Mouse (Mus musculus) lung, adult 2 months (tissue): ENCODE data around the gene Gm8257. TPM values are rescaled to one million over a fixed set of nuclear protein-coding genes. Genes with fewer than 3 reads are reported as not detected.
"Not testable (repeated sequence)": the region's sequence is repeated elsewhere in the genome, so short reads cannot be mapped to it uniquely, and the experiment has no call there.

Experiments
- DNase-seq: peaks from one replicate; pipeline ENCODE4 v3.0.0; 2022
- H3K4me1 ChIP-seq: fragments of 200-500 bp; 2 replicates; pipeline ENCODE4 v1.6.1; 2011; ENCODE audit warnings: low read length; ENCODE audit not compliant: control insufficient read depth, insufficient read depth
- H3K4me3 ChIP-seq: fragments of 200-500 bp; replicated peaks from 2 replicates; pipeline ENCODE3; 2011; ENCODE audit warnings: low read depth, mild to moderate bottlenecking, control low read depth, low read length; ENCODE audit errors: extremely low read depth
- CTCF ChIP-seq: fragments of 200-500 bp; IDR thresholded peaks from 2 replicates; pipeline ENCODE4 v1.5.1; 2011; ENCODE audit warnings: mild to moderate bottlenecking, low read length, control low read depth; ENCODE audit not compliant: insufficient read depth
- POLR2A ChIP-seq: fragments of 200-500 bp; IDR thresholded peaks from 2 replicates; pipeline ENCODE4 v1.6.1; 2011; ENCODE audit warnings: low read depth, mild to moderate bottlenecking, control low read depth, low read length, borderline replicate concordance; ENCODE audit errors: extremely low read depth
- WGBS: fragments of 180-500 bp; shearing (Covaris S2); methylation state at CpG from one replicate; pipeline ENCODE4 v1.1.7; 2018; 5-methylcytosine and 5-hydroxymethylcytosine counted together
- polyA plus RNA-seq: library from polyadenylated mRNA; depleted of rRNA; stranded (reverse); fragments of >200 nt; gene quantifications from 2 replicates; pipeline ENCODE4 v1.2.3, GENCODE M21; 2012; rRNA removed

Gm8257 gene
- not detected in 2 replicates for polyA plus RNA-seq

DNA sequence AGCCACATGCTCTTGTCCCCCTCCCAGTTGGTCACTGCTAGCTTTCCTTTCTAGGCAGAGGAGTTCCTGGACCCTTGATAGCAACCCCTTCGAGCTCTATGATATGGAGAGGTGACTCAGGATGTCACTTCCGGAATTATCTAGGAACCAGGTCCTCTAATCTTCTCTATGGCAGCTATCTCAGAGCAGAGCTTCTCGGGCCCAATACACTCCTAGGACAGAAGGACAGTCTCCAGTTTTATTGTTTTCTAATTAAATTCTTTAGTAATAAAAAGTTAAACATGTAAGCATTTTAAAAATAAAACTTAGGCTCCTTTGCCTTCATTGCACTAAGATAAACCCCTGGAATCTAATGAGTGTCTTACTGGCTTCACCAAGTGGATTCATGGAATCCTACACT lies at the start of gene Gm8257:
TSS of gene Gm8257 (minus strand) at position 101 of the 400 bp plus-strand sequence.
- WGBS, result 63% methylated on average over 3 of the region's 3 CpGs
- DNase-seq, H3K4me3 ChIP-seq, H3K4me1 ChIP-seq: not testable (repeated sequence)

DNA sequence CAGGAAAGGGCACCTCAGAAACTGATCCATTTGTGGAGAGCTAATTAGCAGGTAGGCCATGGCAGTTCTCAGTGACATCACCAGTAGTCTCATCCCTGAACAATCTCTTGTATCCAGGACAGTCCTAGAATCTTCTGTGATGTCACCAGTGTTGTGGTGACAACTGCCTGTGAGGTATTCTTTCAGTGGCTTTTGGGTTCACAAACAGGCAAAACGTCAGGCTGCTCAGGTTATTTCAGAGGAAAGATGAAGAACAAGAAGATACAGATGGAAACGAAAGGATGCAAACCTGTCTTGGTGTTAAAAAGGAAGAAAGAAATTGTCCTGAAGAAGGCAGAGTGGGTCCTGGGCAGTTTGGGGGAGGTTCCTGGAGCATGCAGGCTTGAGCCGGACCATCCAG lies 44.0 kb upstream of the Gm8257 start, which contains the start of gene Gm8267:
TSS of gene Gm8267 (minus strand) at position 101 of the 400 bp plus-strand sequence.
- no peak for DNase-seq
- no peak for TF ChIP-seq POLR2A
- TF ChIP-seq CTCF, result no peak
- WGBS, result 67% methylated on average over 3 of the region's 3 CpGs
- no peak within 1 kb of the TSS for H3K4me3 ChIP-seq
- H3K4me1 ChIP-seq, result no peaks in the 10 kb centered on the region

DNA sequence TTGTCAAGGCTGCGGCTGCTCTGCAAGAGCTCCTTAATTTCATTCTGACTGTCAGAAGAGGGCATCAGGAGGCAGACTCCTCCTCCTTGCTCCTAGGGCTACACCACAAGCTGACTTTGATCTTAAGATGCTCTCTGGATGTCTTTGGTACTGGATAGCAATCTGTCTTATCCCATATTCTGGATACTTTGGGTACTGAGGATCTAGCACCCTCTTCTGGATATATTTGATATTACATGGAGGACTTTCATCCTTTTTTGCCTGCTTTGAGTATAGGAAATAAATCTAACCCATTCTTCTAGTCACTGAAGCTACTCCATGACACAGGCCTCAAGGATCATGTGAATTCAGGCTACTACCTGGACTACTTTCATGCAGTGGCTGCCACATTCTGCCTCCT lies 36.5 kb upstream of the Gm8257 start:
- not testable (repeated sequence) for H3K4me1 ChIP-seq, H3K4me3 ChIP-seq, DNase-seq
- WGBS, result 71% methylated on average over 1 of the region's 1 CpGs

DNA sequence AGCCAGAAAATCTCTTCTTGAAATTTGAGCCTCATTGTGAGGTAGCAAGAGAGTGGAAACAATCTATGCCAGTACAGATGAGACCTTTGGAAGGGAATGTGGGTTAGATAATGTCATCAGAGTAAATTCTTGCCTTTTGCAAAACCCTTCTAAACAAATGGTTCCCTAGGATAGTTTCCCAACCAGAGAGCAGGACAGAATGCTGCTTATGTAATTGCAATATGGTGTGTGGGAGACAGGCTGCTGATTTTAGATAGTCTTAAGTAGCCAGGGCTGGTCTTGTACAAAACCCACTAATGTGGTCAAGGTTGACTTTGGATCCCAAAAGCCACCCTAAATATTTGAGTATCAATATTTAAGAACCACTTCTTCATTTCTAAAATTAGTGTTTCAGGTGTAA lies 24.5 kb upstream of the Gm8257 start:
- not testable (repeated sequence) for DNase-seq, H3K4me3 ChIP-seq, H3K4me1 ChIP-seq

DNA sequence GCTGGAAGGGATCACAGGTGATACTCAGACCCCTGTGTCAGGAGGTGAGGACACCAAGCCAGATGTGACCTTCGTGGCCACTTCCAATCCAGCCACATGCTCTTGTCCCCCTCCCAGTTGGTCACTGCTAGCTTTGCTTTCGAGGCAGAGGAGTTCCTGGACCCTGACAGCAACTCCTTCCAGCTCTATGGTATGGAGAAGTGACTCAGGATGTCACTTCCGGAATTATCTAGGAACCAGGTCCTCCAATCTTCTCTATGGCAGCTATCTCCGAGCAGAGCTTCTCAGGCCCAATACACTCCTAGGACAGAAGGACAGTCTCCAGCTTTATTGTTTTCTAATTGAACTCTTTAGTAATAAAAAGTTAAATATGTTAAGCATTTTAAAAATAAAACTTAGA lies 78.5 kb downstream of the Gm8257 start, which contains the start of gene Gm5624:
TSS of gene Gm5624 (minus strand) at position 202 of the 400 bp plus-strand sequence.
- WGBS, result 58% methylated on average over 4 of the region's 4 CpGs
- H3K4me3 ChIP-seq, H3K4me1 ChIP-seq, DNase-seq: not testable (repeated sequence)

Other genes with a start within 250 kb of the Gm8257 start
- gene BC061237, start 214.0 kb downstream of the Gm8257 start, polyA plus RNA-seq, result not detected in 2 replicates
- not detected in 2 replicates for gene Gm17093, start 188.2 kb downstream of the Gm8257 start, polyA plus RNA-seq
- gene Gm8247, start 123.3 kb downstream of the Gm8257 start, polyA plus RNA-seq, result not detected in 2 replicates
- not detected in 2 replicates for gene Gm5624, start 78.5 kb downstream of the Gm8257 start, polyA plus RNA-seq
- gene Gm8267, start 43.9 kb upstream of the Gm8257 start, polyA plus RNA-seq, result not detected in 2 replicates
- gene Ptgdr, start 152.9 kb upstream of the Gm8257 start, polyA plus RNA-seq, result not detected in 2 replicates